Mouse (Mus musculus): ENCODE data around the gene Epas1. TPM values are rescaled to one million over a fixed set of nuclear protein-coding genes. Genes with fewer than 3 reads are reported as not detected.

Gene Epas1
- total RNA-seq, 1 experiment from 2014 or later = 3.6 TPM

- ATAC-seq (replicated peaks; ENCODE audit: insufficient number of reproducible peaks, low FRiP score, low TSS enrichment, poor library complexity, severe bottlenecking) = no peak
Observed at GRCm38 (mm10) chr17:86876940-86877339, 123.4 kb downstream of the Epas1 start.

- ATAC-seq (replicated peaks; ENCODE audit: insufficient number of reproducible peaks, low FRiP score, low TSS enrichment, poor library complexity, severe bottlenecking) = no peak
Observed at GRCm38 (mm10) chr17:86877747-86878146, 124.2 kb downstream of the Epas1 start.

- no peak for ATAC-seq (replicated peaks; ENCODE audit: insufficient number of reproducible peaks, low FRiP score, low TSS enrichment, poor library complexity, severe bottlenecking)
Observed at GRCm38 (mm10) chr17:86880056-86880455, 126.6 kb downstream of the Epas1 start.

- no peak for ATAC-seq (replicated peaks; ENCODE audit: insufficient number of reproducible peaks, low FRiP score, low TSS enrichment, poor library complexity, severe bottlenecking)
Observed at GRCm38 (mm10) chr17:86880461-86881044, 127.1 kb downstream of the Epas1 start.

Other genes starting within 250 kb of the Epas1 start
- gene Gm10309, start 248.5 kb upstream of the Epas1 start, total RNA-seq (2017) = not detected in 3 replicates
- gene Tmem247, start 163.6 kb downstream of the Epas1 start, total RNA-seq (2017) = not detected in 3 replicates
- not detected in 3 replicates for gene Atp6v1e2, start 194.2 kb downstream of the Epas1 start, total RNA-seq (2017)
- gene Rhoq, start 209.4 kb downstream of the Epas1 start, total RNA-seq (2017) = 56.4 to 70.3 TPM (median 57.8 TPM) in 3 replicates

Measured in monocyte, adult 5-6 weeks (primary cell).